Mouse (Mus musculus) G1E (cell line): ENCODE measurements at regions not wholly inside any gene's neighbourhood (a gene's known extent, or its start where the extent isn't known, plus 50 kb on each side); places are given as distances from the start of the nearest gene placed in this dataset.

Source experiments
- ATAC-seq: 2 replicates; pipeline ENCODE4 v1.8.0; 2016; ENCODE audit warnings: mild to moderate bottlenecking; ENCODE audit not compliant: insufficient number of reproducible peaks, poor library complexity, low FRiP score, severe bottlenecking; ENCODE audit errors: extremely low read depth
- DNase-seq: peaks from one replicate; pipeline ENCODE4 v3.0.0; 2012; ENCODE audit warnings: low spot score
- H3K27me3 ChIP-seq: 2 replicates; pipeline ENCODE4 v1.6.1; 2012; ENCODE audit warnings: mild to moderate bottlenecking, low read length, inconsistent platforms; ENCODE audit not compliant: insufficient read depth
- H3K36me3 ChIP-seq: replicated peaks from 2 replicates; pipeline ENCODE3; 2012; ENCODE audit warnings: mild to moderate bottlenecking, inconsistent platforms
- H3K4me1 ChIP-seq: 2 replicates; pipeline ENCODE4 v1.6.1; 2012; ENCODE audit warnings: low read depth, low read length, inconsistent platforms, mixed read lengths; ENCODE audit not compliant: insufficient read depth
- H3K4me3 ChIP-seq: 2 replicates; pipeline ENCODE4 v1.5.1; 2012; ENCODE audit warnings: low read depth, mild to moderate bottlenecking, inconsistent platforms, low read length, moderate library complexity, mixed read lengths
- H3K9me3 ChIP-seq: replicated peaks from 2 replicates; pipeline ENCODE4 v1.6.1; 2012; ENCODE audit warnings: inconsistent platforms
- CTCF ChIP-seq: IDR thresholded peaks from 2 replicates; pipeline ENCODE4 v1.5.1; 2012; ENCODE audit warnings: low read depth, low read length, inconsistent platforms, mixed read lengths
- GATA1 ChIP-seq: IDR thresholded peaks from 2 replicates; pipeline ENCODE4 v1.6.1; 2012; ENCODE audit warnings: borderline replicate concordance, low read length, inconsistent platforms, mixed read lengths
- GATA2 ChIP-seq: IDR thresholded peaks from 2 replicates; pipeline ENCODE4 v1.6.1; 2012; ENCODE audit warnings: low read depth, low read length, inconsistent platforms, borderline replicate concordance
- POLR2AphosphoS5 ChIP-seq: IDR thresholded peaks from 2 replicates; pipeline ENCODE4 v1.6.1; 2012; ENCODE audit warnings: low read depth, low read length, inconsistent platforms; ENCODE audit not compliant: insufficient replicate concordance
- TAL1 ChIP-seq: conservative IDR thresholded peaks from 2 replicates; pipeline ENCODE4 v1.6.1; 2012; ENCODE audit warnings: low read depth, low read length, inconsistent platforms, mixed read lengths

GRCm38 (mm10) chr14:102300251-102300650, 570.5 kb downstream of the Lmo7 start:
- TF ChIP-seq GATA2 (no peak), POLR2AphosphoS5 (no peak), CTCF (no peak), GATA1 (no peak), TAL1 (no peak)
- no peak for DNase-seq
- no peak for ATAC-seq
- no peaks in the 10 kb centered on the region for H3K4me1 ChIP-seq
- peaks cover 13% of the 10 kb centered on the region for H3K9me3 ChIP-seq
- no peaks in the 10 kb centered on the region for H3K27me3 ChIP-seq
- no peaks in the 10 kb centered on the region for H3K36me3 ChIP-seq
- no peak overlapping the region for H3K4me3 ChIP-seq

GRCm38 (mm10) chr14:102291361-102291760, 561.6 kb downstream of the Lmo7 start:
- Histone ChIP-seq H3K27me3 (no peaks in the 10 kb centered on the region), H3K36me3 (no peaks in the 10 kb centered on the region), H3K9me3 (peaks cover 20% of the 10 kb centered on the region), H3K4me3 (no peak overlapping the region), H3K4me1 (no peaks in the 10 kb centered on the region)
- no peak for ATAC-seq
- DNase-seq, result no peak
- no peak for TF ChIP-seq CTCF
- no peak for TF ChIP-seq GATA2
- TF ChIP-seq GATA1, result no peak
- TF ChIP-seq TAL1, result no peak

GRCm38 (mm10) chr14:102250076-102250475, 520.3 kb downstream of the Lmo7 start:
- no peak for ATAC-seq
- Histone ChIP-seq H3K36me3 (no peaks in the 10 kb centered on the region), H3K27me3 (no peaks in the 10 kb centered on the region), H3K4me1 (no peaks in the 10 kb centered on the region), H3K9me3 (peaks cover 29% of the 10 kb centered on the region), H3K4me3 (no peak overlapping the region)
- no peak for TF ChIP-seq POLR2AphosphoS5
- TF ChIP-seq CTCF, result no peak
- TF ChIP-seq GATA1, result no peak
- no peak for TF ChIP-seq TAL1
- TF ChIP-seq GATA2, result no peak
- no peak for DNase-seq

- DNase-seq (no peak), ATAC-seq (no peak)
- Histone ChIP-seq H3K4me3 (no peak overlapping the region), H3K27me3 (no peaks in the 10 kb centered on the region), H3K4me1 (no peaks in the 10 kb centered on the region), H3K36me3 (no peaks in the 10 kb centered on the region), H3K9me3 (peaks cover 24% of the 10 kb centered on the region)
- TF ChIP-seq GATA1, result no peak
These were observed 518.8 kb downstream of the Lmo7 start for GRCm38 (mm10) chr14:102248581-102248980.

DNA sequence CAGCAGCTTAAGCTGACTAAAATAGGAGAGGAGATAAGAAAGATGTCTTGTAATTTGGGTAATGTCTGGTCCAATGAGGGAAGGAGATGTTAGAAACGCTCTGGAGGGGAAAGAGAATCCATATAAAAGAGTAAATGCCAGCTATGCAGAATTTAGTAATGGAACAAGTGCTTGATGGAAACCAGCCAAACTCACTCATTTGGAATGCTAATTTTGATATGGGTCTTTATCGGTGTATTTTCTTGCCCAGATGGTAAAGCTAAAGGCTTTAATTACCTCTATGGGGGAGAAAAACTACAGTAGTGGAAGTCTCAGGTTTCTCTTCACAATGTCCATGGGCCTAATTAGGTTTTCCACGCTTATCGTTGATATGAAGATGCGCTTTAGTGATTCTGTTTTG, 518.3 kb downstream of the Lmo7 start:
- H3K27me3 ChIP-seq, result no peaks in the 10 kb centered on the region
- ATAC-seq, result no peak
- TF ChIP-seq TAL1 (no peak), GATA1 (no peak), POLR2AphosphoS5 (no peak), CTCF (no peak), GATA2 (no peak)
- H3K9me3 ChIP-seq, result peaks cover 24% of the 10 kb centered on the region
- H3K4me3 ChIP-seq, result no peak overlapping the region
- DNase-seq, result no peak
- H3K4me1 ChIP-seq, result no peaks in the 10 kb centered on the region
- no peaks in the 10 kb centered on the region for H3K36me3 ChIP-seq

DNA sequence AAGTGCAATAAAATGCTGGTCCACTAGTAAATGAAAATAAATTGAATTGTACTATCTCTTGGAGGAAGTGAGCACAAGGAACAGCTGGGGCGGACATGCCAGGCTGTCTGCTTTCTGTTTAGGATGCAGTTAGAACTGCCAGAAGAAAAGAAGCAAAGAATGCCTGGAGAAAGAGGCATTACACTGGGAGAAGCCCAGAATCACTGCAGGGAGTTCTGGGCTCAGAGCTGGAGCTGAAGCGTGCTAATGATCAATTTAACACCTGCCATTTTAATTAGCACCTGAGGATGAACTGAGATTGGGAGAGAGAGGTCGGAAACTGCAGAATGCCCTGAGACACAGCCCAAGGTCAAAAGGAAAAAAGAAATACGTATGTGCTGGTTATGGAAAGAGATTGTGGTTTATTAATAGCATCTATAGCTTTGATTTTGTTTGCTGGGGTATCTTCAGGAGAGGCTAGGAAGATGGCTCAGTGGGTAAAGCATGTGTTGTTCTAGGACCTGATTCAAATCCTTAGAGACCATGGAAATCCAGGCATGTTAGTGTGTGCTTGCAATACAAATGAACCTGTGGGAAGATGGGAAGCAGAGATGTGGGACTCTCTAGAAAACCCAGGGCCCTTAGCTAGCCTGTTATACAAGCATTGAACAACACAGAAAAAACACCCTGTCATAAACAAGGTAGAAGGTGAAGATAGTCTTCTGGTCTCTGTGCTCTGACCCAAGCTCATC, 514.2 kb downstream of the Lmo7 start:
- no peaks in the 10 kb centered on the region for H3K36me3 ChIP-seq
- no peak overlapping the region for H3K4me3 ChIP-seq
- TF ChIP-seq GATA2 (no peak), CTCF (no peak), POLR2AphosphoS5 (no peak), GATA1 (no peak), TAL1 (no peak)
- DNase-seq (no peak), ATAC-seq (no peak)
- no peaks in the 10 kb centered on the region for H3K4me1 ChIP-seq
- H3K9me3 ChIP-seq, result peaks cover 19% of the 10 kb centered on the region
- no peaks in the 10 kb centered on the region for H3K27me3 ChIP-seq

DNA sequence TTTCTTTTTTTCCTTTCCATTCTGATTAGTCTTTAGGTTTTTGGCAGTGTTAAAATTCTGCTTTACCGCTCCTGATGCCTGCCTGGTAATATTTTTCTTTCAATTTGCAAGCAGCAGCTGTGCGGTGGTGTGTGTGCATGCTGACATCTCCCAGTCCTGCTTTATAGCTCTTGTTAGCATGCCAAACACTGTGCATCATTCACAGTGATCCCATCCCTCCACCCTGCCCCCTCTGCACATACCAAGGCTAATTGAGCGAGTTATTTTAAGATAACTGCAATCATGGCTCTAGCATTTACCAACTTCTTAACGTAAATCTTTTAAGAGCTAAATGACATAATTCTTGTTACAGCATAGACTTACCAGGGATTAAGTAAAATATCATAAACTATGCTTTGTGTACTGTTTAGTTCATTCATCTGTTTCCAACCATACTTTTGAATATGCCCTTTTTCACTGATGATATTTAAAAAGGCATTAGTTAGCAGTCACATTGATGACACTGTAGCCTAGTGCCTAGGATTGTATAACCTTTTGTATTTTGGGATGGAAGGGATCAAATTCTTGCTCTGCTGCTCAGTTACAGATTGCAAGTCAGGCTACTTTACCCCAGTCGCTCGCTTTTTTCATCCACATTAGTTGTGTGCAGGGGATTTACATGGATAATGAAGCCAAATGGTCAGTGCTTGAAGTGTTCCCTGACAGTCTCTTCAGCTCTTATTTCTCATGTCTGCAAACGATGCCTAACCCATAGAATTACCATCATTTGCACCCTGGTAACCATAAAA, 487.0 kb downstream of the Lmo7 start:
- Histone ChIP-seq H3K27me3 (no peaks in the 10 kb centered on the region), H3K4me1 (no peaks in the 10 kb centered on the region), H3K4me3 (no peak overlapping the region), H3K9me3 (peaks cover 33% of the 10 kb centered on the region), H3K36me3 (no peaks in the 10 kb centered on the region)
- TF ChIP-seq GATA1 (no peak), TAL1 (no peak), GATA2 (no peak), POLR2AphosphoS5 (no peak), CTCF (no peak)
- ATAC-seq (no peak), DNase-seq (no peak)
